Mouse (Mus musculus) myocyte (in vitro differentiated cells): ENCODE results near the gene Myrip. TPM values are rescaled to one million over a fixed set of nuclear protein-coding genes. Genes with fewer than 3 reads are reported as not detected.

Experiments used
- H3K27me3 ChIP-seq: one replicate; pipeline ENCODE4 v1.6.1; 2011; ENCODE audit not compliant: control insufficient read depth, insufficient read depth, insufficient read length
- H3K36me3 ChIP-seq: one replicate; pipeline ENCODE4 v1.6.1; 2011; ENCODE audit not compliant: control insufficient read depth, insufficient read depth
- H3K4me2 ChIP-seq: one replicate; pipeline ENCODE4 v1.6.1; 2011; ENCODE audit warnings: low read depth, control low read depth
- H3K4me3 ChIP-seq: one replicate; pipeline ENCODE4 v1.5.1; 2011; ENCODE audit warnings: mild to moderate bottlenecking, control low read depth, moderate library complexity
- H3K79me2 ChIP-seq: one replicate; pipeline ENCODE4 v1.6.1; 2011; ENCODE audit not compliant: control insufficient read depth, insufficient read depth
- H3ac ChIP-seq: one replicate; pipeline ENCODE4 v1.6.1; 2011; ENCODE audit not compliant: control insufficient read depth, insufficient read length
- CEBPB ChIP-seq: IDR thresholded peaks from 2 replicates; pipeline ENCODE4 v1.6.1; 2011; ENCODE audit warnings: mild to moderate bottlenecking, moderate library complexity; ENCODE audit not compliant: poor library complexity, insufficient read depth, severe bottlenecking
- E2F4 ChIP-seq: IDR thresholded peaks from one replicate; pipeline ENCODE4 v1.6.1; 2011; ENCODE audit warnings: mild to moderate bottlenecking, control low read depth, moderate library complexity; ENCODE audit not compliant: insufficient read depth
- MAX ChIP-seq: IDR thresholded peaks from one replicate; pipeline ENCODE4 v1.6.1; 2011; ENCODE audit warnings: low read depth, mild to moderate bottlenecking, control low read depth
- MYOD1 ChIP-seq, 3 experiments: IDR thresholded peaks; one replicate each; pipeline ENCODE4 v1.6.1; 2011; ENCODE audit warnings: control low read depth in 2 of 3, low read depth in 2 of 3, mild to moderate bottlenecking in 2 of 3, moderate library complexity in 1 of 3; ENCODE audit not compliant: insufficient read length in 2 of 3, control insufficient read depth in 1 of 3
- MYOG ChIP-seq, 3 experiments: IDR thresholded peaks; one replicate each; pipeline ENCODE4 v1.6.1; 2011; ENCODE audit warnings: control low read depth in 2 of 3, low read depth in 2 of 3, mild to moderate bottlenecking in 2 of 3; ENCODE audit not compliant: insufficient read length in 2 of 3, control insufficient read depth in 1 of 3, insufficient read depth in 1 of 3
- POLR2A ChIP-seq: IDR thresholded peaks from one replicate; pipeline ENCODE4 v1.6.1; 2011; ENCODE audit warnings: low read depth, mild to moderate bottlenecking, control low read depth, moderate library complexity; ENCODE audit not compliant: insufficient read length
- POLR2AphosphoS2 ChIP-seq: IDR thresholded peaks from one replicate; pipeline ENCODE4 v1.6.1; 2011; ENCODE audit warnings: low read depth, control low read depth; ENCODE audit not compliant: insufficient read length
- REST ChIP-seq: IDR thresholded peaks from one replicate; pipeline ENCODE4 v1.6.1; 2011; ENCODE audit warnings: mild to moderate bottlenecking, control low read depth, moderate library complexity; ENCODE audit not compliant: insufficient read depth, insufficient read length
- SRF ChIP-seq: IDR thresholded peaks from one replicate; pipeline ENCODE4 v1.6.1; 2011; ENCODE audit warnings: low read depth; ENCODE audit not compliant: control insufficient read depth, insufficient read length
- TCF12 ChIP-seq: IDR thresholded peaks from one replicate; pipeline ENCODE4 v1.6.1; 2011; ENCODE audit warnings: mild to moderate bottlenecking, control low read depth; ENCODE audit not compliant: poor library complexity, insufficient read depth, severe bottlenecking
- TCF3 ChIP-seq: IDR thresholded peaks from one replicate; pipeline ENCODE4 v1.6.1; 2011; ENCODE audit warnings: low read depth, control low read depth; ENCODE audit not compliant: insufficient read length
- USF1 ChIP-seq: IDR thresholded peaks from one replicate; pipeline ENCODE4 v1.6.1; 2011; ENCODE audit warnings: low read depth, mild to moderate bottlenecking, control low read depth, moderate library complexity
- polyA plus RNA-seq: library from polyadenylated mRNA; unstranded; fragments of >200 nt; fragmentation: generic; extraction: Trizol; gene quantifications from one replicate; pipeline ENCODE4 v1.2.1, GENCODE M21; 2012; ENCODE audit warnings: missing spikeins

Myrip gene
- polyA plus RNA-seq, 1 experiment = 0.17 TPM

GRCm38 (mm10) chr9:120425768-120426167, 124.5 kb downstream of the Myrip start:
- no peak overlapping the region for H3K4me3 ChIP-seq
- no peak overlapping the region for H3ac ChIP-seq
- H3K27me3 ChIP-seq = peaks cover 73% of the 10 kb centered on the region
- no peak overlapping the region for H3K4me2 ChIP-seq
- TF ChIP-seq TCF3 (no peak), TCF12 (no peak)
- no peaks in the 10 kb centered on the region for H3K79me2 ChIP-seq
- H3K36me3 ChIP-seq = no peaks in the 10 kb centered on the region

- peaks cover 73% of the 10 kb centered on the region for H3K27me3 ChIP-seq
- TF ChIP-seq MAX (no peak), USF1 (no peak)
- no peaks in the 10 kb centered on the region for H3K79me2 ChIP-seq
Measured at GRCm38 (mm10) chr9:120428181-120428580, 126.9 kb downstream of the Myrip start.

GRCm38 (mm10) chr9:120433747-120434146, 132.4 kb downstream of the Myrip start:
- TF ChIP-seq MAX = no peak
- no peak for TF ChIP-seq SRF
- no peak for TF ChIP-seq MYOD1 (IDR thresholded peaks at IDR 0.05; ENCODE audit: control insufficient read depth in 1 of 3, insufficient read length in 2 of 3, low read depth in 2 of 3)
- TF ChIP-seq USF1 = no peak
- TF ChIP-seq MYOG (IDR thresholded peaks at IDR 0.05; ENCODE audit: control insufficient read depth in 1 of 3, insufficient read depth in 1 of 3, insufficient read length in 2 of 3, low read depth in 2 of 3) = no peak
- no peak for TF ChIP-seq REST
- TF ChIP-seq TCF3 = no peak
- no peak for TF ChIP-seq TCF12
- TF ChIP-seq POLR2AphosphoS2 = no peak
- H3K36me3 ChIP-seq = no peaks in the 10 kb centered on the region

More at GRCm38 (mm10) chr9:120428181-120428580, 126.9 kb downstream of the Myrip start:
- Histone ChIP-seq H3K36me3 (no peaks in the 10 kb centered on the region), H3K4me2 (no peak overlapping the region), H3K4me3 (no peak overlapping the region), H3ac (no peak overlapping the region)

DNA sequence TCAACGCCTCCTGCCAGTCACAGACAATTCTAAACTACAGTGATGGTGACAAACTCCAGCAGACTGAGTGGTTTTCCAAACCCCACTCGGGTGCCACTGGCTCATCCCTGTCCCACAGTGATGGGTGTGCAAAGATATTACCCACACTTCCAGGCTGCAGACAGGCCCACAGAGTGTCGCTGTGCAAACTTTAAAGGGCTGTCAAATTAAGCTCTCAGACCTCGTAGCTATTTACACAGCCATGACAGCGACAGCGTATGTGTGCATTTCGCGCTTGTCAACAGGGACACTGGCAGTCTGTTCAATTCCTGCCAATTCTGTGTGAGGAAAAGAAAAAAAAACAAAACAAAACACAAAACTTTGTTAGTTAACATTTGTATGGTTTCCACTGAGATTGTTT, 134.5 kb downstream of the Myrip start:
- H3K36me3 ChIP-seq = no peaks in the 10 kb centered on the region
- TF ChIP-seq POLR2AphosphoS2 (no peak), POLR2A (no peak)

More at GRCm38 (mm10) chr9:120433747-120434146, 132.4 kb downstream of the Myrip start:
- Histone ChIP-seq H3K4me3 (no peak overlapping the region), H3K27me3 (peaks cover 45% of the 10 kb centered on the region), H3K4me2 (no peak overlapping the region), H3ac (no peak overlapping the region), H3K79me2 (no peaks in the 10 kb centered on the region)

GRCm38 (mm10) chr9:120436854-120437253, 135.5 kb downstream of the Myrip start:
- no peaks in the 10 kb centered on the region for H3K79me2 ChIP-seq
- TF ChIP-seq MYOD1 (IDR thresholded peaks at IDR 0.05; ENCODE audit: control insufficient read depth in 1 of 3, insufficient read length in 2 of 3, low read depth in 2 of 3) = no peak
- TF ChIP-seq SRF = no peak
- TF ChIP-seq POLR2AphosphoS2 = no peak
- TF ChIP-seq REST = no peak
- TF ChIP-seq MAX = no peak
- TF ChIP-seq TCF3 = no peak
- TF ChIP-seq E2F4 = no peak
- TF ChIP-seq MYOG (IDR thresholded peaks at IDR 0.05; ENCODE audit: control insufficient read depth in 1 of 3, insufficient read depth in 1 of 3, insufficient read length in 2 of 3, low read depth in 2 of 3) = no peak
- no peak for TF ChIP-seq CEBPB
- no peak for TF ChIP-seq TCF12
- no peak for TF ChIP-seq POLR2A
- no peak overlapping the region for H3ac ChIP-seq
- H3K4me3 ChIP-seq = no peak overlapping the region
- peaks cover 26% of the 10 kb centered on the region for H3K27me3 ChIP-seq
- H3K36me3 ChIP-seq = no peaks in the 10 kb centered on the region
- H3K4me2 ChIP-seq = no peak overlapping the region

More for the DNA sequence above, 134.5 kb downstream of the Myrip start:
- peaks cover 29% of the 10 kb centered on the region for H3K27me3 ChIP-seq
- no peak overlapping the region for H3ac ChIP-seq
- no peaks in the 10 kb centered on the region for H3K79me2 ChIP-seq
- no peak overlapping the region for H3K4me3 ChIP-seq
- H3K4me2 ChIP-seq = no peak overlapping the region

GRCm38 (mm10) chr9:120437266-120437876, 136.1 kb downstream of the Myrip start:
- no peak overlapping the region for H3K4me3 ChIP-seq
- H3K79me2 ChIP-seq = no peaks in the 10 kb centered on the region
- no peak overlapping the region for H3ac ChIP-seq
- no peaks in the 10 kb centered on the region for H3K36me3 ChIP-seq
- peaks cover 24% of the 10 kb centered on the region for H3K27me3 ChIP-seq
- TF ChIP-seq TCF12 = no peak
- TF ChIP-seq TCF3 = no peak
- TF ChIP-seq SRF = no peak
- no peak for TF ChIP-seq MYOG (IDR thresholded peaks at IDR 0.05; ENCODE audit: control insufficient read depth in 1 of 3, insufficient read depth in 1 of 3, insufficient read length in 2 of 3, low read depth in 2 of 3)
- TF ChIP-seq USF1 = no peak
- TF ChIP-seq REST = no peak
- no peak for TF ChIP-seq POLR2AphosphoS2
- TF ChIP-seq CEBPB = no peak
- TF ChIP-seq MAX = no peak
- no peak for TF ChIP-seq POLR2A
- TF ChIP-seq MYOD1 (IDR thresholded peaks at IDR 0.05; ENCODE audit: control insufficient read depth in 1 of 3, insufficient read length in 2 of 3, low read depth in 2 of 3) = no peak
- no peak for TF ChIP-seq E2F4
- H3K4me2 ChIP-seq = no peak overlapping the region
